Mouse (Mus musculus) forebrain, embryonic 14.5 days (tissue): ENCODE results near the gene Cldnd2. TPM values are rescaled to one million over a fixed set of nuclear protein-coding genes. Genes with fewer than 3 reads are reported as not detected.

Experiments used
- ATAC-seq: fragments of 200-750 bp; cut with Nextera tagmentation; 2 replicates; pipeline ENCODE4 v1.8.0; 2017; ENCODE audit warnings: mild to moderate bottlenecking, moderate library complexity
- DNase-seq: peaks from one replicate; pipeline ENCODE4 v3.0.0-alpha.2; 2015; ENCODE audit warnings: low spot score
- H3K27ac ChIP-seq: fragments of 300-500 bp; sonication (generic); 2 replicates; pipeline ENCODE4 v1.5.1; 2014; ENCODE audit warnings: low read depth, mild to moderate bottlenecking, control low read depth, low read length, moderate library complexity
- H3K27me3 ChIP-seq: fragments of 300-500 bp; sonication (generic); replicated peaks from 2 replicates; pipeline ENCODE4 v1.6.1; 2014; ENCODE audit warnings: low read length, control low read depth, mixed read lengths; ENCODE audit not compliant: control insufficient read depth, insufficient read depth
- H3K36me3 ChIP-seq: fragments of 300-500 bp; sonication (generic); 2 replicates; pipeline ENCODE4 v1.6.1; 2014; ENCODE audit warnings: low read length, control low read depth; ENCODE audit not compliant: control insufficient read depth, insufficient read depth
- H3K4me1 ChIP-seq: fragments of 300-500 bp; sonication (generic); 2 replicates; pipeline ENCODE4 v1.6.1; 2014; ENCODE audit warnings: antibody characterized with exemption, low read length, control low read depth; ENCODE audit not compliant: control insufficient read depth, insufficient read depth
- H3K4me2 ChIP-seq: fragments of 300-500 bp; sonication (generic); 2 replicates; pipeline ENCODE4 v1.6.1; 2014; ENCODE audit warnings: mild to moderate bottlenecking, control low read depth, low read length
- H3K4me3 ChIP-seq: fragments of 300-500 bp; sonication (generic); 2 replicates; pipeline ENCODE4 v1.5.1; 2014; ENCODE audit warnings: low read depth, low read length, control low read depth
- H3K9ac ChIP-seq: fragments of 300-500 bp; sonication (generic); 2 replicates; pipeline ENCODE4 v1.6.1; 2014; ENCODE audit warnings: mild to moderate bottlenecking, low read length, control low read depth, moderate library complexity
- H3K9me3 ChIP-seq: fragments of 300-500 bp; sonication (generic); replicated peaks from 2 replicates; pipeline ENCODE4 v1.6.1; 2016; ENCODE audit warnings: low read length, control low read depth, mixed read lengths; ENCODE audit not compliant: control insufficient read depth
- WGBS: fragments of 180-500 bp; shearing (Covaris S2); extraction: QIAGEN DNeasy Blood & Tissue Kit; methylation state at CpG from one replicate; pipeline ENCODE4 v1.1.7; 2014; 5-methylcytosine and 5-hydroxymethylcytosine counted together
- polyA plus RNA-seq: library from polyadenylated mRNA; unstranded; fragments of >200 nt; fragmentation: Nextera tagmentation; extraction: Ambion mirVana; gene quantifications from 2 replicates; pipeline ENCODE4 v1.2.1, GENCODE M21; 2014

The Cldnd2 gene
- polyA plus RNA-seq, 1 experiment from 2014 or later = not detected

DNA sequence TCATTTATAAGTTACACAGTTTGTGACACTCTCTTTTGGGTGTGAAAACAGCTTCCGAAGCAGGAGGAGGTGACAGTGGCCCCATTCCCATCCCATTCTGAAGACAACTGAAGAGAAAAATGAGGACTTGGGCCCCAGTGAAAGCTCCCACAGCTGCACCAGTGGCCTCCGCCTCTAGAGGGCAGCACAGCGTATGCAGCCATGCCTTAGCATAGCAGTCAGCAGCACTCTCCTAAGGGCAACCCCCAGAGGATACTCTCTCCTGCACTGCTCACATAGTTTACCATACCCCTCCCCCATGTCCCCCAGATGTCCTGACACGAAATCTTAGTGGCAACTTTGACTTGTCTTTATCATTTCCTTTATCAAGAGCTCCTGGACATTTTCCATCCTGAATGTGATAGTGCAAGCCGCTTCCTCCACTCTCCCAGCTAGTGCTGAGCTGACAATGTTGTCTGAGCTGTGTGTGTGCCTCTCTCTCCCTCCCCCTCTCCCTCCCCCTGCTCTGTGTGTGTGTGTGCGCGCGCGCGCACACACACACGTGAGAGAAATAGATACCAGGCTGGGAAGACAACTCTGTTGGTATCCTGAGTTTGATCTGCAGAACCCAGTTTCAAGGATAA, 17.5 kb upstream of the Cldnd2 start:
- Histone ChIP-seq H3K4me2 (no peak overlapping the region), H3K36me3 (no peaks in the 10 kb centered on the region), H3K4me3 (no peak overlapping the region), H3K9ac (no peak overlapping the region), H3K4me1 (no peaks in the 10 kb centered on the region), H3K27ac (no peak overlapping the region), H3K9me3 (no peaks in the 10 kb centered on the region), H3K27me3 (no peaks in the 10 kb centered on the region)
- WGBS = 8% methylated on average over 11 of the region's 11 CpGs
- DNase-seq (peak; percentile 78), ATAC-seq (peak; percentile 94)

DNA sequence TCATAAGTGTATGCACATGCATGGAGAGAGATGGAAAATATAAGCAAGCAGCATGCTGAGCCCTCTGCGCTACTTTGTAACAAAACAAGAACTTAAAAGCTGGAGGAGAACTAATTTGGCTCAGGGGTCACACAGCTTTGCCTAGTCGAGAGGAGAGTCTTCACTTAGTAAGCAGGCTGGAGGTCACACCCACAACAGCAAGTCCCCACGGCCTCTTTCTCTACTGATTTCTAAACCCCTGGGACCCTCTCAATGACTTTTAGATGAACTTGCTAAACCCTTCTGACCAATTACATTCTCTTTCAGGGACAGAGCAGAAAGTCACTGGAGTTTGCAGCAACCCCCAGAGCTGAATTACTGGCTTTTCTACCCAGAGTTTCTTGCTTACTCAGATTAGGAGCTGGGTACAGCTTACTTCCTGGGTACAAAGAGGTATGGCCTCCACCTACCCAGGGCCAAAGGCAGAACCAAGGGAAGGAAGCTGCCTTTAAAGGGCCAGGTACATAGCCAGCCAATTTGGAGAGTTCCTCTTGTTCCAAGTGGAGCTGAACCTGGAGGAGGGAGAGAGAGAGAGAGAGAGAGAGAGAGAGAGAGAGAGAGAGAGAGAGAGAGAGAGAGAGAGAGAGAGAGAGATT, 16.5 kb upstream of the Cldnd2 start:
- 59% methylated on average over 3 of the region's 3 CpGs for WGBS

DNA sequence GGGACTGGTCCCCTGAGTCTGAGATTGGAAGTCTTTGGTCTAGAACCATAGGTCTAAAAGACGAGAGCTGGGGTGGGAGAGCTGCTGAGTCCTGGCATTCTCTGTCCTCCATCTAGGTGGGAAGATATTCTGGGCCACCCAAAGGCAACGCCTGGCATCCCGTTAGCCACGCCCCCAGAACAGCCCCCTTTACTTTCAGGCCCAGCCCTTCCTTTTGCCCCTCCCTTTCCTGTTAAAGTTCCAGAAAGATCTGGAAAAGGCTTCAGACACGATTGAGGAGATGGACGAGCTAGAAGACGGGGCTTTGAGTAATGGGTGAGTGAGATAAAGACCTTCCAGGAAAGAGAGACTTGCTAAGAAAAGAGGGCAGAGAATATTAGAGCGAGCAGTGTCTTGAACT, 13.2 kb upstream of the Cldnd2 start, which contains the start of gene Lim2:
TSS of gene Lim2 (plus strand) at position 265 of the 400 bp plus-strand sequence.
- ATAC-seq (no peak), DNase-seq (no peak)
- WGBS = 83% methylated on average over 8 of the region's 8 CpGs
- Histone ChIP-seq H3K27ac (no peak within 1 kb of the TSS), H3K27me3 (no peaks in the 10 kb centered on the region), H3K4me1 (no peaks in the 10 kb centered on the region), H3K9me3 (no peaks in the 10 kb centered on the region), H3K36me3 (no peaks in the 10 kb centered on the region), H3K9ac (no peak within 1 kb of the TSS), H3K4me3 (no peak within 1 kb of the TSS), H3K4me2 (no peak within 1 kb of the TSS)

More for the DNA sequence above, 16.5 kb upstream of the Cldnd2 start:
- no peaks in the 10 kb centered on the region for H3K4me1 ChIP-seq
- no peaks in the 10 kb centered on the region for H3K36me3 ChIP-seq
- no peak overlapping the region for H3K4me2 ChIP-seq
- DNase-seq = no peak
- no peak overlapping the region for H3K27ac ChIP-seq
- H3K4me3 ChIP-seq = no peak overlapping the region
- H3K9ac ChIP-seq = no peak overlapping the region
- no peaks in the 10 kb centered on the region for H3K27me3 ChIP-seq
- no peaks in the 10 kb centered on the region for H3K9me3 ChIP-seq
- ATAC-seq = no peak

DNA sequence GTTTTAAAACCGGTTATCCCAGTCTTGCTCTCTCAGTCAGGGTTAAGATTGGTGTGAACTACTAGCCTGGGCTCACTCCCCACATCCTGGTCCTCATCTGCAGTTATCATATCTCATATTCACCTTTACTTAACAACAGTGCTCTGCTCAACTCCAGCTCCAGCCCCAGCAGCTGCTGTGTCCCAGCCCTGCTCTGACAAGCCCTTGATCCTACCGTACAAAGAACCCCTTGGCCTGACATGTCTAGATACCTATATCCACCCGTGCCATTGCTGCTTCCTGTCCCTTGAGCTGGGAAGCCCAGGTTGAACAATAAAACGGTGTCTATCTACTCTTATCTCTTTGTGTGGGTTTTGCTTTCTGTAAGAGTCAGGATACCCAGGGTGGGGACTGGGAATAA, 11.1 kb upstream of the Cldnd2 start:
- ATAC-seq (no peak), DNase-seq (no peak)

DNA sequence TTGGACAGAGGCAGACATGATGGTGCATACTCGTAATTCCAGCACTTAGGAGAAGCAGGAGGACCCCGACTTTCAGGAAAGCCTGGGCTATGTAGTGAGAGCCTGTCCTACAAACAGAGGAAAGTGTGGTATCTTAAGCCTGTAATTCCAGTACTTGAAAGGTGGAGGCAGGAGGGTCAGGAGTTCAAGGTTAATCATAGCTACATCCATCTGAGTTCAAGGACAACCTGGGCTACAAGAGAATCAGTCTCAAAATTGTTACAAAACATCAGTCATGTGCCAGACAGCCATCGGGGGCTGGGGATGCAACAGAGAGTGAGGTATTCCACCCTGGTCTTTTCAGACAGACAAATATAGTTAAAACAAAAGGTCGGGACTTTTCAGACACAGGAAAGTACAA, 7.7 kb upstream of the Cldnd2 start:
- no peak overlapping the region for H3K27ac ChIP-seq
- no peak for DNase-seq
- no peaks in the 10 kb centered on the region for H3K9me3 ChIP-seq
- H3K4me3 ChIP-seq = no peak overlapping the region
- no peak for ATAC-seq
- WGBS = 68% methylated on average over 4 of the region's 4 CpGs
- H3K4me2 ChIP-seq = no peak overlapping the region
- no peaks in the 10 kb centered on the region for H3K27me3 ChIP-seq
- H3K9ac ChIP-seq = no peak overlapping the region
- no peaks in the 10 kb centered on the region for H3K36me3 ChIP-seq
- H3K4me1 ChIP-seq = no peaks in the 10 kb centered on the region

More for the DNA sequence above, 11.1 kb upstream of the Cldnd2 start:
- H3K4me2 ChIP-seq = no peak overlapping the region
- H3K4me3 ChIP-seq = no peak overlapping the region
- no peaks in the 10 kb centered on the region for H3K9me3 ChIP-seq
- no peaks in the 10 kb centered on the region for H3K4me1 ChIP-seq
- no peaks in the 10 kb centered on the region for H3K36me3 ChIP-seq
- WGBS = 58% methylated on average over 4 of the region's 4 CpGs
- H3K9ac ChIP-seq = no peak overlapping the region
- H3K27me3 ChIP-seq = no peaks in the 10 kb centered on the region
- no peak overlapping the region for H3K27ac ChIP-seq

DNA sequence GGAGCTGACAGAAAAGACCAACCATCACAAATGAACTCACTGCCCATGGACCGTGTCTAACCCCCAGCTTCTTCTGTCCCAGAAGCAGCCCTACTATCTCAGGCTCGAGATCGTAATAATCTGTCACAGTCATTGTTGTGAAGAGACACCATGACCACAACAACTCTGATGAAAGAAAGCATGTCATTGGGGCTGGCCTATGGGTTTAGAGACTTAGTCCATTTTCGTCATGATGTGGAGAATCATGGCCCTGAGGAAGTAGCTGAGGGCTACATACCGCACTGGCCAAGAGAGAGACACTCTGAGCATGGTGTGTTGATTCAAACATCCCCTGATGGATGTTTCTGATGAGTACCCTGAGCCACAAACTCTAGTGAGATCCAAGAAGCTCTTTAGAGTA, 5.9 kb upstream of the Cldnd2 start:
- Histone ChIP-seq H3K9ac (no peak overlapping the region), H3K4me3 (no peak overlapping the region), H3K36me3 (no peaks in the 10 kb centered on the region), H3K4me2 (no peak overlapping the region), H3K9me3 (no peaks in the 10 kb centered on the region), H3K27ac (no peak overlapping the region), H3K4me1 (no peaks in the 10 kb centered on the region), H3K27me3 (no peaks in the 10 kb centered on the region)
- WGBS = 86% methylated on average over 5 of the region's 5 CpGs
- ATAC-seq (no peak), DNase-seq (no peak)

DNA sequence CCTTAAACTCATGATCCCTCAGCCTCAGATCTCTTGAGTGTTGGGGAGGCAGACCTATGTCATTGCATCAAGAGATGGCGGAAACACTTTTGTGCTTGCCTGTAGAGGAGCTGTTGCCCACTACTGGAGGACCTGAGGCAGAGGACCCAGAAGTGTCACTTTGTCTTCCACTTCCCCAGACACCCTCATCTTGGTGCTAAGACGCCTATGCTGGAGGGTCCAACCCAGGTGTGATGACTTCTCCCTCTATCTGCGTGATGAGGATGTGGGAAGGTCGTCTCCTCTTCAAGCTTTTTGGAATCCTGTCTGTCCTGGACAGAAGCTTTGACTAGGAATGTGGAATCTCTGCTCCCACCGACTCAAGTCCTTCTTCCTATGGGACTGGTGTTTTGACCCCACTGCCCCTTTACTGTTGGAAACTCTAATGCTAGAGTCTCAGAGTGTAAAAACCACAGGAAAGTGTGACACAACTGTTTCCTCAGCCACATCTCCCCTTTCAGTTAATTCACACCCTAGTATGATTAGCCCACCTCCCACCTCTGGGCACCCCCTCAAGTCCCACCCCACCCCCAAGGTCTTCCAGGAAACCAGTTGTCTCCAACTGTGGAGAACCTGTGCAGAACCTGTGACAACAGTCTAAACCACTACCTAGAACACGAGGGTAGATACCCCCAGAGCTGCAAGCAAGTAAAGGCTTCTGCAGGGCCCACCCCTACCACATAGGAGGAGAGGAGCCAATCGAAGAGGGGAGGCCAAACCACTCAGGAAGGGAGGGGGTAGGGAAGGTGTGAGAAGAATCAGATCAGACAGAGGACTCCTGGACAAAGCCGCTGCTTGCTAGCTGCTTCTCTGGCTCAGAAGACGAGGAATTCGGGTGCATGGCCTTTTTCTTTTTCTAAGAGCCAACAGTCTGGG, 4.0 kb upstream of the Cldnd2 start, which contains the start of gene Nkg7:
TSS of gene Nkg7 (plus strand) at position 733 of the 915 bp plus-strand sequence.
- no peak within 1 kb of the TSS for H3K4me2 ChIP-seq
- H3K9me3 ChIP-seq = no peaks in the 10 kb centered on the region
- no peaks in the 10 kb centered on the region for H3K27me3 ChIP-seq
- no peak for ATAC-seq
- no peaks in the 10 kb centered on the region for H3K4me1 ChIP-seq
- 77% methylated on average over 10 of the region's 10 CpGs for WGBS
- no peaks in the 10 kb centered on the region for H3K36me3 ChIP-seq
- no peak within 1 kb of the TSS for H3K4me3 ChIP-seq
- H3K27ac ChIP-seq = no peak within 1 kb of the TSS
- no peak for DNase-seq
- no peak within 1 kb of the TSS for H3K9ac ChIP-seq

DNA sequence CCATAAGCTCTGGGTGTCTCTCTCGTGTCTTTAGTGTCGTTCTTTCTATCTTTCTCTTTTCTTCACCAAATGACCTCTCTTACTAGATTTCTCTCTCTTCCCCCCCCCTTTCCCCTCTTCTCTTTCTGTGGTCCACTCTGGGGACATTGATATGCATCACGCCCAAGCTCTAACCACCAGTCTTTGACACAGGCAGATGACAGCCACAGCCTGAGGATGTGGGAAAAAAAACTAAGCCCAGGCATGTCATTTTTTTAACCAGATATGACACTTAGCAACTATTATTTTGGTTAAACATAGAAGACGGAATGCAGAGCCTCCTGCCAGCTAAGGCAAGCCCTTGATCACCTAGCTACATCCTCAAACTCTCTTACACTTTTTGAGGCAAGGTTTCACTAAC, 2.0 kb upstream of the Cldnd2 start:
- Histone ChIP-seq H3K9ac (no peak overlapping the region), H3K4me2 (no peak overlapping the region), H3K4me3 (no peak overlapping the region), H3K4me1 (peaks cover 2% of the 10 kb centered on the region; the same call in 1 of the 2 replicates), H3K27ac (no peak overlapping the region), H3K36me3 (no peaks in the 10 kb centered on the region), H3K27me3 (no peaks in the 10 kb centered on the region), H3K9me3 (no peaks in the 10 kb centered on the region)
- no peak for DNase-seq
- WGBS = 85% methylated on average over 4 of the region's 4 CpGs
- ATAC-seq = no peak
